Mouse (Mus musculus): ENCODE results near the gene Medag. TPM values are rescaled to one million over a fixed set of nuclear protein-coding genes. Genes with fewer than 3 reads are reported as not detected.

Gene Medag
- polyA plus RNA-seq (2015; fragmentation: Nextera tagmentation; extraction: Ambion mirVana) = 2.2 and 2.4 TPM in 2 replicates

GRCm38 (mm10) chr5:149411509-149412193, at the start of gene Medag:
Gene Medag (plus strand): TSS chr5:149411749.
- H3K4me3 ChIP-seq (replicated peaks) = peak within 1 kb of the TSS; percentile 39
- no peaks in the 10 kb centered on the region for H3K36me3 ChIP-seq
- peak; percentile 76 for ATAC-seq
- peak within 1 kb of the TSS; percentile 52 for H3K9ac ChIP-seq
- 6% methylated on average over 38 of the region's 38 CpGs for WGBS
- peaks cover 15% of the 10 kb centered on the region for H3K4me1 ChIP-seq (replicated peaks)
- no peak within 1 kb of the TSS for H3K27ac ChIP-seq
- peak within 1 kb of the TSS; percentile 79 for H3K4me2 ChIP-seq (replicated peaks)
- peaks cover 16% of the 10 kb centered on the region for H3K27me3 ChIP-seq (replicated peaks)
- H3K9me3 ChIP-seq = no peaks in the 10 kb centered on the region

GRCm38 (mm10) chr5:149362626-149363025, 48.9 kb upstream of the Medag start:
- Histone ChIP-seq H3K9me3 (no peaks in the 10 kb centered on the region), H3K27ac (no peak overlapping the region), H3K9ac (no peak overlapping the region), H3K4me2 (replicated peaks) (no peak overlapping the region), H3K4me1 (replicated peaks) (no peaks in the 10 kb centered on the region), H3K36me3 (no peaks in the 10 kb centered on the region), H3K4me3 (replicated peaks) (no peak overlapping the region), H3K27me3 (replicated peaks) (no peaks in the 10 kb centered on the region)
- no peak for ATAC-seq
- 81% methylated on average over 3 of the region's 3 CpGs for WGBS

GRCm38 (mm10) chr5:149363903-149364755, 47.4 kb upstream of the Medag start:
- no peak for ATAC-seq
- no peak overlapping the region for H3K9ac ChIP-seq
- no peak overlapping the region for H3K27ac ChIP-seq
- H3K4me1 ChIP-seq (replicated peaks) = peaks cover 5% of the 10 kb centered on the region; the same call in 1 of the 2 replicates
- H3K4me3 ChIP-seq (replicated peaks) = no peak overlapping the region
- no peaks in the 10 kb centered on the region for H3K27me3 ChIP-seq (replicated peaks)
- no peaks in the 10 kb centered on the region for H3K9me3 ChIP-seq
- H3K4me2 ChIP-seq (replicated peaks) = no peak overlapping the region
- 59% methylated on average over 16 of the region's 16 CpGs for WGBS
- H3K36me3 ChIP-seq = no peaks in the 10 kb centered on the region

- Histone ChIP-seq H3K4me3 (replicated peaks) (no peak overlapping the region), H3K27me3 (replicated peaks) (no peaks in the 10 kb centered on the region), H3K9ac (no peak overlapping the region), H3K4me2 (replicated peaks) (no peak overlapping the region), H3K4me1 (replicated peaks) (peaks cover 5% of the 10 kb centered on the region; the same call in 1 of the 2 replicates), H3K36me3 (no peaks in the 10 kb centered on the region), H3K9me3 (no peaks in the 10 kb centered on the region), H3K27ac (no peak overlapping the region)
- ATAC-seq = no peak
- WGBS = 88% methylated on average over 2 of the region's 2 CpGs
These were observed 44.5 kb upstream of the Medag start for GRCm38 (mm10) chr5:149367011-149367410.

- Histone ChIP-seq H3K9ac (no peak overlapping the region), H3K9me3 (no peaks in the 10 kb centered on the region), H3K27ac (no peak overlapping the region), H3K36me3 (no peaks in the 10 kb centered on the region), H3K27me3 (replicated peaks) (no peaks in the 10 kb centered on the region), H3K4me3 (replicated peaks) (no peak overlapping the region), H3K4me1 (replicated peaks) (peaks cover 5% of the 10 kb centered on the region; the same call in 1 of the 2 replicates), H3K4me2 (replicated peaks) (no peak overlapping the region)
- ATAC-seq = no peak
- 59% methylated on average over 7 of the region's 7 CpGs for WGBS
These were observed 43.7 kb upstream of the Medag start for GRCm38 (mm10) chr5:149367544-149368466.

- H3K4me2 ChIP-seq (replicated peaks) = 0 out of 2 replicates have a peak overlapping the region, but pooled peaks have one; percentile 19
- peak overlapping the region; percentile 64 for H3K27ac ChIP-seq
- 0 out of 2 replicates have a peak, but pooled peaks have one; percentile 30 for ATAC-seq
- H3K4me3 ChIP-seq (replicated peaks) = no peak overlapping the region
- H3K9ac ChIP-seq = no peak overlapping the region
- H3K27me3 ChIP-seq (replicated peaks) = no peaks in the 10 kb centered on the region
- WGBS = 43% methylated on average over 12 of the region's 12 CpGs
- no peaks in the 10 kb centered on the region for H3K9me3 ChIP-seq
- peaks cover 11% of the 10 kb centered on the region for H3K4me1 ChIP-seq (replicated peaks)
- no peaks in the 10 kb centered on the region for H3K36me3 ChIP-seq
These were observed 42.8 kb upstream of the Medag start for GRCm38 (mm10) chr5:149368575-149369312.

GRCm38 (mm10) chr5:149369373-149370035, 42.0 kb upstream of the Medag start:
- H3K9me3 ChIP-seq = no peaks in the 10 kb centered on the region
- no peaks in the 10 kb centered on the region for H3K27me3 ChIP-seq (replicated peaks)
- H3K4me2 ChIP-seq (replicated peaks) = 0 out of 2 replicates have a peak overlapping the region, but pooled peaks have one; percentile 19
- H3K36me3 ChIP-seq = no peaks in the 10 kb centered on the region
- peaks cover 16% of the 10 kb centered on the region for H3K4me1 ChIP-seq (replicated peaks)
- no peak overlapping the region for H3K4me3 ChIP-seq (replicated peaks)
- no peak overlapping the region for H3K9ac ChIP-seq
- 52% methylated on average over 21 of the region's 21 CpGs for WGBS
- ATAC-seq = peak; percentile 29; the same call in 1 of the 2 replicates
- peak overlapping the region; percentile 64 for H3K27ac ChIP-seq

- Histone ChIP-seq H3K4me3 (replicated peaks) (no peak overlapping the region), H3K4me2 (replicated peaks) (no peak overlapping the region), H3K9ac (no peak overlapping the region), H3K4me1 (replicated peaks) (peaks cover 32% of the 10 kb centered on the region), H3K36me3 (no peaks in the 10 kb centered on the region), H3K9me3 (no peaks in the 10 kb centered on the region), H3K27ac (no peak overlapping the region), H3K27me3 (replicated peaks) (no peaks in the 10 kb centered on the region)
- no peak for ATAC-seq
- WGBS = 81% methylated on average over 8 of the region's 8 CpGs
These were observed 39.5 kb upstream of the Medag start for GRCm38 (mm10) chr5:149372018-149372417.

- Histone ChIP-seq H3K4me3 (replicated peaks) (no peak overlapping the region), H3K4me2 (replicated peaks) (no peak overlapping the region), H3K27ac (peak overlapping the region; percentile 56; the same call in 1 of the 2 replicates), H3K9ac (no peak overlapping the region), H3K36me3 (no peaks in the 10 kb centered on the region), H3K9me3 (no peaks in the 10 kb centered on the region), H3K27me3 (replicated peaks) (no peaks in the 10 kb centered on the region), H3K4me1 (replicated peaks) (peaks cover 33% of the 10 kb centered on the region)
- 13% methylated on average over 9 of the region's 9 CpGs for WGBS
- peak; percentile 5; the same call in 1 of the 2 replicates for ATAC-seq
These were observed 38.3 kb upstream of the Medag start for GRCm38 (mm10) chr5:149373224-149373623.

GRCm38 (mm10) chr5:149374026-149374425, 37.5 kb upstream of the Medag start:
- no peak overlapping the region for H3K9ac ChIP-seq
- no peak overlapping the region for H3K27ac ChIP-seq
- no peaks in the 10 kb centered on the region for H3K9me3 ChIP-seq
- H3K36me3 ChIP-seq = no peaks in the 10 kb centered on the region
- WGBS = 56% methylated on average over 7 of the region's 7 CpGs
- H3K4me1 ChIP-seq (replicated peaks) = peaks cover 33% of the 10 kb centered on the region
- H3K4me2 ChIP-seq (replicated peaks) = no peak overlapping the region
- ATAC-seq = no peak
- no peak overlapping the region for H3K4me3 ChIP-seq (replicated peaks)
- no peaks in the 10 kb centered on the region for H3K27me3 ChIP-seq (replicated peaks)

Measured in intestine, embryonic 15.5 days (tissue).